Mouse (Mus musculus) embryo, embryonic 11 days (tissue): Measurements from ENCODE around the gene Gm45021.
A peak's percentile ranks its signal among the peaks of the same experiment; 100 is the strongest.

ENCODE experiments used
- DNase-seq: peaks from one replicate; pipeline ENCODE4 v3.0.0-alpha.2; 2015

Gm45021 gene

GRCm38 (mm10) chr6:48573280-48573679 is 16.1 kb upstream of the Gm45021 start:
- peak; percentile 63 for DNase-seq

- no peak for DNase-seq
These were observed 15.4 kb upstream of the Gm45021 start for GRCm38 (mm10) chr6:48573981-48574380.

- DNase-seq: no peak
These were observed 10.7 kb upstream of the Gm45021 start for GRCm38 (mm10) chr6:48578736-48579135.

GRCm38 (mm10) chr6:48579215-48579648 is 10.2 kb upstream of the Gm45021 start:
- DNase-seq: no peak

- DNase-seq: no peak
These were observed 8.2 kb upstream of the Gm45021 start for GRCm38 (mm10) chr6:48581257-48581656.

GRCm38 (mm10) chr6:48582037-48582436 is 7.4 kb upstream of the Gm45021 start:
- DNase-seq: peak; percentile 85

GRCm38 (mm10) chr6:48591221-48591845 is 1.9 kb downstream of the Gm45021 start:
- DNase-seq: no peak

- DNase-seq: no peak
These were observed 2.5 kb downstream of the Gm45021 start for GRCm38 (mm10) chr6:48591871-48592270.

- peak; percentile 95 for DNase-seq
These were observed 4.0 kb downstream of the Gm45021 start, which contains the start of the genes Repin1 and Gm44965 for GRCm38 (mm10) chr6:48593158-48594042. Gene Repin1 (plus strand): TSS chr6:48593883. Gene Gm44965 (plus strand): TSS chr6:48593941.

- peak; percentile 79 for DNase-seq
These were observed 4.8 kb downstream of the Gm45021 start for GRCm38 (mm10) chr6:48594043-48594738.

- DNase-seq: no peak
These were observed 5.9 kb downstream of the Gm45021 start for GRCm38 (mm10) chr6:48595278-48595677.

GRCm38 (mm10) chr6:48596545-48597232 is 7.3 kb downstream of the Gm45021 start:
- no peak for DNase-seq

- no peak for DNase-seq
These were observed 7.8 kb downstream of the Gm45021 start for GRCm38 (mm10) chr6:48597233-48597625.

GRCm38 (mm10) chr6:48600594-48600993 is 11.2 kb downstream of the Gm45021 start:
- DNase-seq: no peak

- peak; percentile 97 for DNase-seq
These were observed 12.1 kb downstream of the Gm45021 start, which contains the start of gene Zfp775 for GRCm38 (mm10) chr6:48601271-48602079. Gene Zfp775 (plus strand): TSS chr6:48602063.

GRCm38 (mm10) chr6:48602080-48602741 is 12.8 kb downstream of the Gm45021 start:
- DNase-seq: peak; percentile 50

GRCm38 (mm10) chr6:48608124-48608523 is 18.7 kb downstream of the Gm45021 start:
- DNase-seq: no peak

GRCm38 (mm10) chr6:48609512-48609911 is 20.1 kb downstream of the Gm45021 start:
- DNase-seq: no peak

- no peak for DNase-seq
These were observed 21.2 kb downstream of the Gm45021 start for GRCm38 (mm10) chr6:48610657-48611056.

- no peak for DNase-seq
These were observed 24.1 kb downstream of the Gm45021 start for GRCm38 (mm10) chr6:48613464-48613863.

- no peak for DNase-seq
These were observed 25.3 kb downstream of the Gm45021 start for GRCm38 (mm10) chr6:48614756-48615155.
